Mouse (Mus musculus): ENCODE results near the gene D630003M21Rik.

D630003M21Rik gene

GRCm38 (mm10) chr2:158168741-158169211 lies 60.2 kb downstream of the D630003M21Rik start:
- no peak for DNase-seq (ENCODE audit: low read depth in 1 of 2, low spot score in 2 of 2)

GRCm38 (mm10) chr2:158167496-158168205 lies 61.4 kb downstream of the D630003M21Rik start:
- DNase-seq (ENCODE audit: low read depth in 1 of 2, low spot score in 2 of 2) = no peak

- peak; percentile 77 to 84 for DNase-seq (ENCODE audit: low read depth in 1 of 2, low spot score in 2 of 2)
These were observed 62.4 kb downstream of the D630003M21Rik start for GRCm38 (mm10) chr2:158166628-158167027.

- DNase-seq (ENCODE audit: low read depth in 1 of 2, low spot score in 2 of 2) = no peak
These were observed 63.2 kb downstream of the D630003M21Rik start for GRCm38 (mm10) chr2:158165776-158166175.

GRCm38 (mm10) chr2:158163034-158163433 lies 66.0 kb downstream of the D630003M21Rik start:
- DNase-seq (ENCODE audit: low read depth in 1 of 2, low spot score in 2 of 2) = no peak

GRCm38 (mm10) chr2:158161761-158162160 lies 67.3 kb downstream of the D630003M21Rik start:
- no peak for DNase-seq (ENCODE audit: low read depth in 1 of 2, low spot score in 2 of 2)

GRCm38 (mm10) chr2:158159376-158160235 lies 69.4 kb downstream of the D630003M21Rik start:
- DNase-seq (ENCODE audit: low read depth in 1 of 2, low spot score in 2 of 2) = no peak

GRCm38 (mm10) chr2:158157654-158158053 lies 71.4 kb downstream of the D630003M21Rik start:
- no peak for DNase-seq (ENCODE audit: low read depth in 1 of 2, low spot score in 2 of 2)

- DNase-seq (ENCODE audit: low read depth in 1 of 2, low spot score in 2 of 2) = no peak
These were observed 72.5 kb downstream of the D630003M21Rik start for GRCm38 (mm10) chr2:158156487-158156886.

- no peak for DNase-seq (ENCODE audit: low read depth in 1 of 2, low spot score in 2 of 2)
These were observed 73.4 kb downstream of the D630003M21Rik start for GRCm38 (mm10) chr2:158155615-158156014.

- DNase-seq (ENCODE audit: low read depth in 1 of 2, low spot score in 2 of 2) = no peak
These were observed 73.9 kb downstream of the D630003M21Rik start for GRCm38 (mm10) chr2:158155101-158155500.

- no peak for DNase-seq (ENCODE audit: low read depth in 1 of 2, low spot score in 2 of 2)
These were observed 74.4 kb downstream of the D630003M21Rik start for GRCm38 (mm10) chr2:158154641-158155040.

GRCm38 (mm10) chr2:158153728-158154343 lies 75.2 kb downstream of the D630003M21Rik start:
- no peak for DNase-seq (ENCODE audit: low read depth in 1 of 2, low spot score in 2 of 2)

GRCm38 (mm10) chr2:158152685-158153309 lies 76.2 kb downstream of the D630003M21Rik start:
- DNase-seq (ENCODE audit: low read depth in 1 of 2, low spot score in 2 of 2) = no peak

- DNase-seq (ENCODE audit: low read depth in 1 of 2, low spot score in 2 of 2) = no peak
These were observed 77.9 kb downstream of the D630003M21Rik start for GRCm38 (mm10) chr2:158151077-158151476.

- DNase-seq (ENCODE audit: low read depth in 1 of 2, low spot score in 2 of 2) = no peak
These were observed 82.1 kb downstream of the D630003M21Rik start for GRCm38 (mm10) chr2:158146971-158147370.

- DNase-seq (ENCODE audit: low read depth in 1 of 2, low spot score in 2 of 2) = peak; percentile 55 to 89
These were observed 82.8 kb downstream of the D630003M21Rik start, which contains the start of gene Tgm2 for GRCm38 (mm10) chr2:158146223-158146622. Gene Tgm2, minus strand, starts transcription at chr2:158146436.

GRCm38 (mm10) chr2:158145528-158146065 lies 83.4 kb downstream of the D630003M21Rik start:
- DNase-seq (ENCODE audit: low read depth in 1 of 2, low spot score in 2 of 2) = peak in 1 of 2 experiments; percentile 56

- no peak for DNase-seq (ENCODE audit: low read depth in 1 of 2, low spot score in 2 of 2)
These were observed 84.1 kb downstream of the D630003M21Rik start for GRCm38 (mm10) chr2:158144750-158145527.

- DNase-seq (ENCODE audit: low read depth in 1 of 2, low spot score in 2 of 2) = no peak
These were observed 84.8 kb downstream of the D630003M21Rik start for GRCm38 (mm10) chr2:158144263-158144662.
